Mouse (Mus musculus) lung, postnatal 36 days (tissue): ENCODE data around the gene Rps25.
"Not testable (repeated sequence)": the region's sequence is repeated elsewhere in the genome, so short reads cannot be mapped to it uniquely, and the experiment has no call there.

ENCODE experiments used
- DNase-seq: peaks from one replicate; pipeline ENCODE4 v3.0.0; 2022; ENCODE audit warnings: mixed read lengths

Gene Rps25

GRCm38 (mm10) chr9:44405011-44405410 lies 1.9 kb upstream of the Rps25 start:
- no peak for DNase-seq

- DNase-seq = no peak
Measured at GRCm38 (mm10) chr9:44407752-44408097, 786 bp downstream of the Rps25 start.

- DNase-seq = not testable (repeated sequence)
Measured at GRCm38 (mm10) chr9:44408693-44409092, 1.8 kb downstream of the Rps25 start.

- DNase-seq = no peak
Measured at GRCm38 (mm10) chr9:44410647-44411336, 3.9 kb downstream of the Rps25 start.

GRCm38 (mm10) chr9:44411601-44412130 lies 4.7 kb downstream of the Rps25 start:
- DNase-seq = no peak

GRCm38 (mm10) chr9:44412306-44412705 lies 5.4 kb downstream of the Rps25 start:
- DNase-seq = no peak

- DNase-seq = no peak
Measured at GRCm38 (mm10) chr9:44412781-44413180, 5.8 kb downstream of the Rps25 start.

GRCm38 (mm10) chr9:44417156-44417891 lies 10.4 kb downstream of the Rps25 start:
- no peak for DNase-seq

GRCm38 (mm10) chr9:44417892-44418363 lies 11.0 kb downstream of the Rps25 start:
- peak; percentile 96 for DNase-seq

- DNase-seq = no peak
Measured at GRCm38 (mm10) chr9:44418519-44419385, 11.8 kb downstream of the Rps25 start, which contains the start of gene Ccdc84. Ccdc84 (minus strand) TSS chr9:44418569.

- not testable (repeated sequence) for DNase-seq
Measured at GRCm38 (mm10) chr9:44419730-44420129, 12.8 kb downstream of the Rps25 start.

- DNase-seq = no peak
Measured at GRCm38 (mm10) chr9:44420280-44420898, 13.4 kb downstream of the Rps25 start.

- no peak for DNase-seq
Measured at GRCm38 (mm10) chr9:44423576-44423975, 16.6 kb downstream of the Rps25 start.

GRCm38 (mm10) chr9:44432577-44433185 lies 25.7 kb downstream of the Rps25 start:
- DNase-seq = no peak

- peak; percentile 27 for DNase-seq
Measured at GRCm38 (mm10) chr9:44435747-44436146, 28.8 kb downstream of the Rps25 start.

- DNase-seq = no peak
Measured at GRCm38 (mm10) chr9:44440961-44441360, 34.0 kb downstream of the Rps25 start, which contains the start of gene Foxr1. Foxr1 (minus strand) TSS chr9:44441136.

- DNase-seq = not testable (repeated sequence)
Measured at GRCm38 (mm10) chr9:44444402-44445025, 37.6 kb downstream of the Rps25 start.

GRCm38 (mm10) chr9:44450387-44450786 lies 43.4 kb downstream of the Rps25 start:
- peak; percentile 58 for DNase-seq

- DNase-seq = peak; percentile 92
Measured at GRCm38 (mm10) chr9:44454132-44454890, 47.4 kb downstream of the Rps25 start.

GRCm38 (mm10) chr9:44454891-44455220 lies 47.9 kb downstream of the Rps25 start, which contains the start of gene Upk2:
Upk2 (minus strand) TSS chr9:44454976.
- DNase-seq = peak; percentile 9
